ENCODE assay signal across 24 mouse cellular contexts in genomic region chr5:123008877-123009493, GRCm38 (mm10). TPM values are rescaled to one million over a fixed set of nuclear protein-coding genes. Genes with fewer than 3 reads are reported as not detected.
DNase-seq lines count a peak whose midpoint lies in the region; ATAC-seq and TF ChIP-seq lines count a peak whose summit lies in the region.
"Had no signal": no experiment of that assay in that cellular context is flagged by ENCODE, and none has a peak within 500 bp of the region (broad histone marks: within the 10 kb centered on the region; RNA-seq: fewer than 3 reads in every experiment).

No protein-coding gene starts in this region.

- DNase-seq in gastrocnemius, adult 2 months: no peak
- DNase-seq in gastrocnemius, postnatal 4 days (ENCODE audit: low spot score in 2 of 2): no peak
- peak; percentile 23 for DNase-seq in lung, postnatal 0 days (ENCODE audit: low spot score)
- DNase-seq in lung, postnatal 14 days: no peak
- DNase-seq in forebrain, postnatal 0 days: peak; percentile 60
- no peak for DNase-seq in embryo, embryonic 11 days
- no peak for DNase-seq in cerebellum, adult 8-10 months
- DNase-seq: gastrocnemius, postnatal 10 days; kidney, adult 8-10 months; lung, postnatal 4 days; retina, postnatal 1 day had no signal

- TF ChIP-seq EP300 in lung, postnatal 0 days (IDR thresholded peaks at IDR 0.05): no peak

- no peak overlapping the region for H3K4me2 ChIP-seq in lung, postnatal 0 days (replicated peaks; ENCODE audit: low read depth, low read length)
- no peak overlapping the region for H3K4me2 ChIP-seq in forebrain, postnatal 0 days (ENCODE audit: low read depth)
- H3K4me2 ChIP-seq: hindbrain, embryonic 12.5 days; midbrain, embryonic 13.5 days had no signal

- TF ChIP-seq CTCF in gastrocnemius, adult 2 months (IDR thresholded peaks at IDR 0.05): no peak
- TF ChIP-seq CTCF in lung, postnatal 0 days (IDR thresholded peaks at IDR 0.05): no peak
- no peak for TF ChIP-seq CTCF in bone marrow macrophage, adult 2 months (IDR thresholded peaks at IDR 0.05; ENCODE audit: low read depth, low read length)
- no peak for TF ChIP-seq CTCF in forebrain, postnatal 0 days (IDR thresholded peaks at IDR 0.05; ENCODE audit: low read depth)

- ATAC-seq in lung, postnatal 0 days: no peak
- ATAC-seq in forebrain, postnatal 0 days: no peak
- ATAC-seq: CD4-positive, CD25-positive, alpha-beta regulatory T cell, adult 4 months; inflammation-experienced regulatory T-cells, adult 6 months; midbrain, embryonic 13.5 days had no signal

- no peaks in the 10 kb centered on the region for H3K4me1 ChIP-seq in lung, postnatal 0 days (ENCODE audit: insufficient read depth, low read depth, low read length)
- peaks cover 35% of the 10 kb centered on the region for H3K4me1 ChIP-seq in bone marrow macrophage, adult 2 months (ENCODE audit: control insufficient read depth, insufficient read depth, low read length)
- 0 out of 2 replicates have a peak, but pooled peaks cover 5% of the 10 kb centered on the region for H3K4me1 ChIP-seq in forebrain, postnatal 0 days (ENCODE audit: insufficient read depth)

- no peak for TF ChIP-seq POLR2A in bone marrow macrophage, adult 2 months (IDR thresholded peaks at IDR 0.05; ENCODE audit: borderline replicate concordance, low read depth, low read length)

- peak overlapping the region; percentile 3; the same call in 1 of the 2 replicates for H3K4me3 ChIP-seq in gastrocnemius, adult 2 months
- H3K4me3 ChIP-seq in lung, postnatal 0 days (ENCODE audit: low read depth, low read length): no peak overlapping the region
- H3K4me3 ChIP-seq in bone marrow macrophage, adult 2 months (ENCODE audit: insufficient read depth, low read length): no peak overlapping the region
- H3K4me3 ChIP-seq in forebrain, postnatal 0 days (ENCODE audit: low read depth, low read length): no peak overlapping the region
- H3K4me3 ChIP-seq: hindbrain, embryonic 12.5 days; left cerebral cortex, adult 2 months; midbrain, embryonic 13.5 days had no signal

- no peaks in the 10 kb centered on the region for H3K9me3 ChIP-seq in lung, postnatal 0 days (ENCODE audit: low read length)
- no peaks in the 10 kb centered on the region for H3K9me3 ChIP-seq in forebrain, postnatal 0 days (ENCODE audit: low read length)
- H3K9me3 ChIP-seq: G1E; hindbrain, embryonic 12.5 days; midbrain, embryonic 13.5 days had no signal

- H3K36me3 ChIP-seq in lung, postnatal 0 days (ENCODE audit: insufficient read depth, low read length): no peaks in the 10 kb centered on the region
- no peaks in the 10 kb centered on the region for H3K36me3 ChIP-seq in forebrain, postnatal 0 days (ENCODE audit: insufficient read depth)
- H3K36me3 ChIP-seq: G1E; hindbrain, embryonic 12.5 days; midbrain, embryonic 13.5 days had no signal

- no peak overlapping the region for H3K9ac ChIP-seq in lung, postnatal 0 days (replicated peaks; ENCODE audit: low read depth)
- no peak overlapping the region for H3K9ac ChIP-seq in forebrain, postnatal 0 days
- H3K9ac ChIP-seq: hindbrain, embryonic 12.5 days; liver, embryonic 14.5 days; midbrain, embryonic 13.5 days had no signal

- intact Hi-C loops in gastrocnemius, adult 2 months (cut with DNase I): loop anchor here (2.0 kb wide), 1 partner anchor 20 kb away; the partner anchor contains the start of gene Kdm2b

- WGBS in lung, postnatal 0 days: 51% methylated on average over 7 of the region's 7 CpGs
- WGBS in forebrain, postnatal 0 days: 51% methylated on average over 7 of the region's 7 CpGs

- peak overlapping the region; percentile 89 for H3K27ac ChIP-seq in gastrocnemius, adult 2 months
- no peak overlapping the region for H3K27ac ChIP-seq in lung, postnatal 0 days (ENCODE audit: low read length)
- peak overlapping the region; percentile 93 for H3K27ac ChIP-seq in bone marrow macrophage, adult 2 months (ENCODE audit: insufficient read depth, low read depth, low read length)
- peak overlapping the region; percentile 30; the same call in 1 of the 2 replicates for H3K27ac ChIP-seq in forebrain, postnatal 0 days (ENCODE audit: low read depth, low read length)
- H3K27ac ChIP-seq: hindbrain, embryonic 12.5 days; left cerebral cortex, adult 2 months; liver, embryonic 14.5 days; midbrain, embryonic 13.5 days had no signal

- H3K27me3 ChIP-seq in lung, postnatal 0 days (replicated peaks; ENCODE audit: insufficient read depth, low read length): no peaks in the 10 kb centered on the region
- H3K27me3 ChIP-seq in forebrain, postnatal 0 days (ENCODE audit: insufficient read depth, low read length): no peaks in the 10 kb centered on the region
- H3K27me3 ChIP-seq: hindbrain, embryonic 12.5 days; midbrain, embryonic 13.5 days had no signal

RNA-seq across cellular contexts. Expression of gene Orai1, which starts 5.9 kb away (rescaled TPM):
- 10 to 100 TPM; 32.1 to 38.7 TPM for total RNA-seq in gastrocnemius, adult 2 months (2021)
- 10 to 100 TPM; 46.2 to 53.8 TPM for total RNA-seq in gastrocnemius, postnatal 4 days (2021)
- polyA plus RNA-seq in lung, postnatal 0 days (2015; fragmentation: Nextera tagmentation; extraction: Ambion mirVana): 54.7 and 55.2 TPM in 2 replicates
- 59.9 and 68.5 TPM in 2 replicates for polyA plus RNA-seq in bone marrow macrophage, adult 2 months (2012; ENCODE audit: insufficient read depth, insufficient read length, missing spikeins)
- total RNA-seq in forebrain, postnatal 0 days (2014; rRNA removed): 13.8 and 19.4 TPM in 2 replicates
- polyA plus RNA-seq in forebrain, postnatal 0 days (2015; fragmentation: Nextera tagmentation; extraction: Ambion mirVana): 10.7 and 14.4 TPM in 2 replicates

RNA-seq across cellular contexts. Expression of gene Kdm2b, which starts 19.4 kb away (rescaled TPM):
- 10 to 100 TPM; 11.5 to 13.3 TPM for total RNA-seq in gastrocnemius, adult 2 months (2021)
- total RNA-seq in gastrocnemius, postnatal 4 days (2021): 10 to 100 TPM; 26.0 to 31.7 TPM
- 12.2 and 13.7 TPM in 2 replicates for polyA plus RNA-seq in lung, postnatal 0 days (2015; fragmentation: Nextera tagmentation; extraction: Ambion mirVana)
- polyA plus RNA-seq in bone marrow macrophage, adult 2 months (2012; ENCODE audit: insufficient read depth, insufficient read length, missing spikeins): 26.6 and 26.9 TPM in 2 replicates
- total RNA-seq in forebrain, postnatal 0 days (2014; rRNA removed): 127 and 158 TPM in 2 replicates
- polyA plus RNA-seq in forebrain, postnatal 0 days (2015; fragmentation: Nextera tagmentation; extraction: Ambion mirVana): 84.6 and 91.7 TPM in 2 replicates

RNA-seq across cellular contexts. Expression of gene Morn3, which starts 37.8 kb away (rescaled TPM):
- total RNA-seq in gastrocnemius, adult 2 months (2021): not detected
- total RNA-seq in gastrocnemius, postnatal 4 days (2021): not detected
- polyA plus RNA-seq in lung, postnatal 0 days (2015; fragmentation: Nextera tagmentation; extraction: Ambion mirVana): 5.3 and 8.3 TPM in 2 replicates
- not detected in 2 replicates for polyA plus RNA-seq in bone marrow macrophage, adult 2 months (2012; ENCODE audit: insufficient read depth, insufficient read length, missing spikeins)
- total RNA-seq in forebrain, postnatal 0 days (2014; rRNA removed): 0.23 TPM in 1 of 2 replicates, not detected in the other
- 1.1 and 1.5 TPM in 2 replicates for polyA plus RNA-seq in forebrain, postnatal 0 days (2015; fragmentation: Nextera tagmentation; extraction: Ambion mirVana)
- total RNA-seq: adrenal gland, adult 18-20 months; G1E; gastrocnemius, postnatal 10 days; left cerebral cortex, adult 2 months; neutrophil, adult 5-6 weeks had no signal
- polyA plus RNA-seq: G1E; heart, postnatal 0 days; liver, embryonic 14.5 days; spleen, adult 2 months; urinary bladder, adult 2 months had no signal

RNA-seq across cellular contexts. Expression of gene Tmem120b, which starts 59.2 kb away (rescaled TPM):
- 10 to 100 TPM; 19.2 to 23.2 TPM for total RNA-seq in gastrocnemius, adult 2 months (2021)
- 10 to 100 TPM; 24.0 to 25.9 TPM for total RNA-seq in gastrocnemius, postnatal 4 days (2021)
- 11.9 and 12.2 TPM in 2 replicates for polyA plus RNA-seq in lung, postnatal 0 days (2015; fragmentation: Nextera tagmentation; extraction: Ambion mirVana)
- 4.3 and 6.8 TPM in 2 replicates for polyA plus RNA-seq in bone marrow macrophage, adult 2 months (2012; ENCODE audit: insufficient read depth, insufficient read length, missing spikeins)
- 18.0 and 18.1 TPM in 2 replicates for total RNA-seq in forebrain, postnatal 0 days (2014; rRNA removed)
- 21.2 and 22.2 TPM in 2 replicates for polyA plus RNA-seq in forebrain, postnatal 0 days (2015; fragmentation: Nextera tagmentation; extraction: Ambion mirVana)

Comparison
In these comparisons a context has a peak if more than half of its experiments do, and no peak if none do; other contexts are left out.
1. DNase-seq: peak in lung, postnatal 0 days (single experiment) and forebrain, postnatal 0 days (single experiment); none in gastrocnemius, adult 2 months (single experiment), gastrocnemius, postnatal 4 days (0 of 2), lung, postnatal 14 days (single experiment), embryo, embryonic 11 days (single experiment) and cerebellum, adult 8-10 months (single experiment).